Mouse (Mus musculus): Measurements from ENCODE around the gene Hscb.
A peak's percentile ranks its signal among the peaks of the same experiment; 100 is the strongest.
"Not testable (repeated sequence)": the region's sequence is repeated elsewhere in the genome, so short reads cannot be mapped to it uniquely, and the experiment has no call there.

Hscb gene

DNA sequence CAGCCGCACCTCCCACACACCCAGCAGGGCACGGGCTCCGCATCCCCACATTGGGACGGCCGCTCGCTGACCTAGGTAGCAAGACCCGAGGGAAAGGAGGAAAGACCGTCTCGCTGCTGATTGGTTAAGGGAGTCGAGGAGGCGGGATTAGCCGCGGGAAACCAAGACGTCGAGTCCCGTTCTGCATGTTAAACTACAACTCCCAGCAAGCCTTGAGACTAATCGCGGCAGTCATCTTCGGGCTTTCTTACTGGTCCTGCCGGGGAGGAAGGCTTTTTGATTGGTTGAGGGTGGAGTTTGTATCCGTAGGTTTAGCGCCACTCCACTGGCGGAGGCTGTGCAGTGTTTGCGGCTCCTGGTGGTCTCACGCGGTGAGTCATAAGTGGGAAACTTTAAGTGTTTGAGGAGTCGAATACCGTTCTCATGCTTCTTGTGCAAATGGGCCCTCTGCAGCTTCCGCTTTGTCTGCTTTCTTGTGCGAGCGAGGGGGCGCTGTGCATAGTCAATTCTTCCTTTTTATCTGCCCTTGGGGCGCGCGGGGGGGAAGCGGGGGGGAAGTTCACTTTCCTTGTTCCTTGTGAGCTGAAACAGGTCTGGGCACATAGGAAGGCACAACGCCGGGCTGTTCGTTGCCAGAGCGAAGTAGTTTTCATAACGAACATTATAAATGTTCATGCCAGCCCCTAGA is at the start of gene Hscb, which contains the start of gene Chek2:
Gene Hscb (minus strand): TSS at position 100 of the 688 bp plus-strand sequence.
Gene Chek2 (plus strand): TSS at position 302 of the 688 bp plus-strand sequence.
- peak; percentile 96 for DNase-seq

DNA sequence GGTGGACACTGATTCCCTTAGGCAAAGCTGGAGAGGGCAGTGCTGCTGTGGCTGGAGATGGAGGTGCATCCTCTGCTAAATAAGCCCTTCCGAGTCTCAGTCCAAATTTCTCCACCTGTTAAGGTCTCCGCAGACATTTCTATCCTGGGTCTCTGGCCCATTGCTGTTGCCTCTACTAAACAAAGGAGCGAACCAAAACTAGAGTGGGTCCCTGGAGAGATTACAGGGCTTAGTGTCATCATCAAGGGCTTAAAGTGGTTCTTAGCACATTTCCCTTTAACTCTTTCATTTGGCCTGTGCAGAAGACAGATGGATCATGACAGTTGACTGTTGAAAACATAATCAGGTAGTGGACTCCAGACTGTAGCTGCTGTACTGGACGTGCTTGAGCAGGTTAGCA is 49.0 kb upstream of the Hscb start:
- DNase-seq: no peak

- peak; percentile 89 for DNase-seq
Observed at GRCm38 (mm10) chr5:110879584-110880374, 40.2 kb upstream of the Hscb start, which contains the start of gene Ttc28. Ttc28 (plus strand) TSS chr5:110879803.

- DNase-seq: no peak
Observed at GRCm38 (mm10) chr5:110879042-110879441, 39.5 kb upstream of the Hscb start.

- DNase-seq: not testable (repeated sequence)
Observed at GRCm38 (mm10) chr5:110878526-110878925, 38.9 kb upstream of the Hscb start.

DNA sequence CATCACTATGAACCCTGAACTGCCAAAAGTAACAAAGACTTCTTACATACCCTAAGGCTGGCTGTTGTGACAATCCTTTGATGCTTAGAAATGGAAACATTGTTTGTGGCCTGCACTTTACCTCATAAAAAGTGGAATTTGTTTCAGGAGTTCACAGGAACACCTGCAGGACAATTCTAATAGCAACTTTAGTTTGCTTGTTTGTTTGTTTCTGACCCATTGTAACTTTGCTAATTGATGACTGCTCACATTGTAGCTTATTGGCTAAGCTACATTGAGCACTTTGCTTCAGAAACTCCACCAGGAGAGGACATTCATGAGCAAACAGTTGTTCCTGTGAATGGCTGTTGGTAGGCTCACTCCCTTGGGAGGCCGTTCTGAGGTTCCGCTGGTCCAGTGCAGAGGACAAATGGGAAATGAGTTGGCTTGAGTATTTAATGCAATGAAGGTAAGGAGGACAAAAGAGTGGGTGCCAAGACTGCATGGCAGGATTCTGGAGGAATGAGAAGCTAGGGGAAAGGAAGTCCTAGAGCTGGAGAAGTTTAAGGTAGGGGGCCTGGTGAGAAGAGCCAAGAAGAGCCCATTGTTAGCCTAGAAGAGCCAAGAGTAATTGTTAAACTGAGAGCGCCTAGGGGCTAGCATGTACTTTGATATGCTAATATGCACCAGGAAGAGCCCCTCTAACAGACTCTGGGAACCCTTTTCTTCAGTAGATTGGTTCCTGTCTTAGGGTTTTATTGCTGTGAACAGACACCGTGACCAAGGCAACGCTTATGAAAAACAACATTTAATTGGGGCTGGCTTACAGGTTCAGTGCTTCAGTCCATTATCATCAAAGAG is 38.3 kb upstream of the Hscb start:
- DNase-seq: no peak

GRCm38 (mm10) chr5:110875286-110875685 is 35.7 kb upstream of the Hscb start:
- DNase-seq: no peak

GRCm38 (mm10) chr5:110874711-110875110 is 35.1 kb upstream of the Hscb start:
- no peak for DNase-seq

DNA sequence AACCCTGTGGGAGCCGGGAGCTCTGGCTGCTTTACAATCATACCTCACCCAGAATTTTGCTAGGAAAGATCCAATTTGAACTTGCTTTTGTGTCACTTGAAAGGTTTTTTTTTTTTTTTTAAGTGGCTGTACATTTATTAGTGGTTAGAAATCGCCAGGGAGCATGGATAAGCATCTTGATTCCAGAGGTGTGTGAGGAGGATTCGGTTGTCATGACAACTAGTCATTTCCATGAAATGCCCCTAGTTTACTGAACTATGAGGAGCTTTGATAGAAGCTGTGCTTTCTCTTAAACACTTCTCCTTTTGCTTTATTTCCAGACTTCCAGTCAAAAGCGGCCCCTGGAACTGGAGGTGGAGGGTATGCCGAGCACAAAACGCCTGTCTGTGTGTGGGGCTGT is 33.6 kb upstream of the Hscb start:
- DNase-seq: no peak

DNA sequence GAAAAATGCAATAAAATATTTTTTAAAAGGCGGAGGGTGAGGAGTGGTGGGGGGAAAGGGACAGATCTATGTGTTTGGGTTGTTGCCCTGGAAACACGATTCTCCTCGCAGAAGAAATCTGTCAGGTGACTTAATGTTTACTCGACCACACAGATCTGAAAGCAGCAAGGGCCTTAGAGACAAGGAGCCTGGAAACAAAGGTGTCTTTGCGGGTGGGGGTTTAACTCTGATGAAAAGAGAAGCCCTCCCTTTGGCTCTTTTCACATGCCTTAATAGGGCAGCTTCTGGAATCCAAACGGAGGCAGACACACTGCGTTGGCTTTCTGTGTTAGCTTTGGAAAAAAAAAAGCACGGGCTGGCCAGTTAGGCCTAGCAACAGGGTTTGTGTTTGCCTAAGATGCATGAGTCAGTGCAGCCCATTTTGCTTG is 29.7 kb upstream of the Hscb start:
- DNase-seq: no peak

- DNase-seq: no peak
Observed at GRCm38 (mm10) chr5:110868460-110868859, 28.9 kb upstream of the Hscb start.

DNA sequence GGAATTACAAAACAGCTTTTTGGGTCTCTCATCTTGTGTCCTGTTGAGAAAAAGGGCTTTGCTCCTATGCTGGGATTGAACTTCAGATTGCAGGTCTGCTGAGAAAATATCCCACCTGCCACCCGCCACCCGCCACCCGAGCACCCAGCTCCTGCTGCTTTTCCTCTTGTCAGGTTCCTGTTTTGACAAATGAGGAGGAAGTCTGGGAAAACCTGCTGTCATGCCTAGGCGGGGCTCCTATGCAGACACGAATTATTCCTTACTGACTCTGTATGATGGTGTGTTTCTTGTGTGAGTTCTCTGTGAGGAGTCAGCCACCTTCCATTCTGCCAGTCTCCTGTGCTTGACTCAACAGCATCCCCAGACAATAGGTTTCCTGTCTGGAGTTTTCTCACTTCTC is 20.9 kb upstream of the Hscb start:
- no peak for DNase-seq

DNA sequence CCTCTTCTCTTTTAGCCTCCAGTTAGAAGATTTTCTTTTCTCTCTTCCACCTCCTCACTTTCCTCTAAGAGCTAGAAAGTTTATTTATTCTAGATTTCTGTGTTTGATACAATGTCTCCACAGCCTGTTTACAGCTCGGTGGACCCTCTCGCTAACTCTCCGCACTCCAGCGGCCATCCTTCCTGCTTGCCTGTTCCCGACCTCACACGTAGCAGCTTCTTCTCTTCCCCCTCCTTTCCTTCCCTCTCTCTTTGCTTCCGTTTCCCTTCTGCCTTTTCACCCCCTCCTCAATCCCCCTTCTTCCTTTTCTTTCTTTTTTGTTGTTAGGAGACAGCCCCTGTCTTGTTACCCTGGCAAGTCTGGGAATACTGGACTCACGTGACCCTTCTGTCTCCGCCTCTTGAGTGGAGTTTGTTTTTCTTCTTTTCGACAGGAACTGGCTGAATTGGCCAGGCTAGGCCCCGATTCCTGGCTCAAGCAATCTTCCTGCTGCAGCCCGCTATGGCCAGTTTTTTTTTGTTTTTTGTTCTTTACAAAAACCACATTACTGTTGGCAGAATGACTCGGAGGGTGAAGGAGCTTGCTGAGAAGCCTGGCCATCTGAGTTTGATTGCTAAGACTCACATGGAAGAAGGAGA is 19.6 kb upstream of the Hscb start:
- DNase-seq: no peak

DNA sequence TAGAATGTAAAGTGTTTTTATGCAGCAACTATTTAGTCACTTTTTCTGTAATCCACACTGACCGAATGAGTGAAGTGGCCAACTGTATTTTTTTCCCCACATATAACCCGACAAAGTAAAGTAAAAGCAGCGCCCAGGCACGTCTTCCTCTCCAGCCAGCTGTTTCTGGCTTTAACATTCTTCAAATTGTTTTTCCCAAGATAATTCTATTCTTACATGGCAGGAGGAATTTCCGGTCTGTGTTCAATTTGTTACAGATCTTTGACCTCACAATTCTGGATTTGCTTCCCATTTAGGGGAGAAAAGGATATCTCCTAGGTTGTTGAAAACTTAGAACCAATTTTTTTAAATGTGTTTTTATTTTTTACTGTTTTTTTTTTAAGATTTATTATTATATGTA is 17.5 kb upstream of the Hscb start:
- no peak for DNase-seq

DNA sequence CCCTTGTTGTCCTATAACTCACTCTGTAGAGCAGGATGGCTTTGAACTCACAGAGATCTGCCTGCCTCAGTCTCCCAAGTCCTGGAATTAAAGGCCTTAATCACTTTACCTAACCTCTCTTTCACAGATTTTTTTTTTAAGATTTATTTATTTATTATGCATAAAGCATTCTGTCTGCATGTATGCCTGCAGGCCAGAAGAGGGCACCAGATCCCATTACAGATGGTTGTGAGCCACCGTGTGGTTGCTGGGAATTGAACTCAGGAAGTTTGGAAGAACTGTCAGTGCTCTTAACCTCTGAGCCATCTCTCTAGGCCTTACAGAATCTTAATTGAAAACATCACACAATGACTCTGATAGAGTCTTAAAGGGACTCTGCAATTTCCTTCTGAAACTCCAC is 13.4 kb upstream of the Hscb start:
- DNase-seq: no peak

- peak; percentile 8 for DNase-seq
Observed at GRCm38 (mm10) chr5:110841046-110841862, 1.7 kb upstream of the Hscb start.

GRCm38 (mm10) chr5:110840465-110840864 is 888 bp upstream of the Hscb start:
- DNase-seq: peak; percentile 75

DNA sequence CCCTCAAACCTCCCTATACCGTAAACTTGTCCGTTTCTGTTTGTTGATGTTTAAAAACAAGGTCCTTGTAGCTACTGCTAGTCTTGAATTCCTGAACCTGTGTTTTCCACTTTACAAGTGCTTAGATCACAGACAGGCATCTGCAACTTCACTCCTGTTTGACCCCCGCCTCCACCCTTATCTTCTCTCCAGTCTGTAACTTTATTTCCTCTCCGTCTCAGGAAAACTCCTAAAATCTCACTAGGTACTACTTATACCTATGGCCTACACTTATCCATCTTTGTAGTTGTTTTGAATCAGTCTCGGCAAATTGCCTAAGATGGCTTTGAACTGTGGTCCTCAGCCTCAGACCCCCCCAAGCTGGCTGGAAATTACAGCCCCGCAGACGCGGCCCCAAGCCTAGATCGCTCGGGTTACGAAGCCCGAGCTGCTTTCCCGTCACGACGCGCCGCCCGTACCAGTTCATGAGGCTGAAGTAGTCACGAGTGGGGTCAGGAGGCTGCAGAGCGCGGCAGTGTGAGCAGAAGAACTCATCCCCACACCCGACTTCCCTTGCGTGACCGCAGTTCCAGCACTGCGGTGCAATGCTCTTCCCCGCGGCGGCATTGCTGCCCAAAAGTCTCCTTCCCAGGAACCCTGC is 419 bp downstream of the Hscb start:
- no peak for DNase-seq

- not testable (repeated sequence) for DNase-seq
Observed at GRCm38 (mm10) chr5:110838016-110838415, 1.6 kb downstream of the Hscb start.

DNA sequence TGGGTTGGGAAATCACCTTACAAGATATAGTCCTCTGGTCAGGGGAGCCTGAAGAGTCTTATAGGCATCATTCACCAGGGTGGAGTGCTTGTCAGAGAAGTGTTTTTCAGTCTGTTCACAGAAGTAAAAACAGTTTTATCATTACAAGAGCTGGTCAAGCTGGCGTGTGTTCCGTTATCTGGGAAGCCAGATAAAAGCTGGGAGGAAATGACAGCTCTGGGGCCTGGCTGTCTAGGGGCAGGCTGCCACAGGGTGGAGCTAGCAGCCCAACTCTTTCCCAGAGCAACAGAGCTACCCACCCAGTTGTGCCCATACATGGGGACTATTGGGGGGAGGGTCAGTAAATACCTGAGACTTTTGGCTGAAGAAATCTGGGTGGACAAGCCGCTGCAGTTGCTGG is 3.6 kb downstream of the Hscb start:
- peak; percentile 42 for DNase-seq

- DNase-seq: no peak
Observed at GRCm38 (mm10) chr5:110831036-110831720, 8.4 kb downstream of the Hscb start.
